Mouse (Mus musculus) liver, embryonic 14.5 days (tissue): ENCODE data around the gene Kcnt2. TPM values are rescaled to one million over a fixed set of nuclear protein-coding genes. Genes with fewer than 3 reads are reported as not detected.

Experiments
- ATAC-seq: fragments of 200-750 bp; cut with Nextera tagmentation; 2 replicates; pipeline ENCODE4 v1.8.0; 2017; ENCODE audit warnings: moderate number of reproducible peaks, mild to moderate bottlenecking, moderate library complexity; ENCODE audit not compliant: insufficient read depth
- DNase-seq, 3 experiments: peaks; one replicate each; pipeline ENCODE4 v3.0.0-alpha.2; 2012 to 2013; ENCODE audit warnings: low read depth in 3 of 3, low spot score in 3 of 3
- H3K27ac ChIP-seq: fragments of 300-500 bp; sonication (generic); 2 replicates; pipeline ENCODE4 v1.5.1; 2014; ENCODE audit warnings: moderate library complexity, mild to moderate bottlenecking, control low read depth, inconsistent platforms
- H3K27me3 ChIP-seq: fragments of 300-500 bp; sonication (generic); 2 replicates; pipeline ENCODE4 v1.6.1; 2014; ENCODE audit warnings: mild to moderate bottlenecking, low read length, moderate library complexity; ENCODE audit not compliant: control insufficient read depth, insufficient read depth
- H3K36me3 ChIP-seq: fragments of 300-500 bp; sonication (generic); replicated peaks from 2 replicates; pipeline ENCODE4 v1.6.1; 2014; ENCODE audit warnings: low read depth; ENCODE audit not compliant: control insufficient read depth, insufficient read depth
- H3K4me1 ChIP-seq, 2 experiments: fragments of 200-500 bp in 1 of 2; fragments of 300-500 bp in 1 of 2; sonication (generic) in 1 of 2; replicated peaks; 2 replicates each; pipeline ENCODE4 v1.6.1; 2012 to 2014; ENCODE audit warnings: antibody characterized with exemption in 1 of 2, inconsistent platforms in 1 of 2, low read length in 1 of 2; ENCODE audit not compliant: control insufficient read depth in 2 of 2, insufficient read depth in 2 of 2
- H3K4me2 ChIP-seq: fragments of 300-500 bp; sonication (generic); 2 replicates; pipeline ENCODE4 v1.6.1; 2014; ENCODE audit warnings: low read depth, mild to moderate bottlenecking, control low read depth, moderate library complexity
- H3K4me3 ChIP-seq, 2 experiments: fragments of 200-500 bp in 1 of 2; fragments of 300-500 bp in 1 of 2; sonication (generic) in 1 of 2; 2 replicates each; pipeline ENCODE4 v1.5.1; 2012 to 2014; ENCODE audit warnings: low read depth in 2 of 2, low read length in 2 of 2, mild to moderate bottlenecking in 2 of 2, control low read depth in 1 of 2, inconsistent platforms in 1 of 2, moderate library complexity in 1 of 2; ENCODE audit not compliant: insufficient read depth in 1 of 2
- H3K9ac ChIP-seq: fragments of 300-500 bp; sonication (generic); replicated peaks from 2 replicates; pipeline ENCODE4 v1.6.1; 2014; ENCODE audit warnings: mild to moderate bottlenecking, control low read depth, moderate library complexity
- H3K9me3 ChIP-seq: fragments of 300-500 bp; sonication (generic); 2 replicates; pipeline ENCODE4 v1.6.1; 2016; ENCODE audit warnings: low read length, mixed read lengths; ENCODE audit not compliant: control insufficient read depth
- CTCF ChIP-seq: IDR thresholded peaks from 2 replicates; pipeline ENCODE4 v1.5.1; 2016; ENCODE audit warnings: antibody characterized with exemption, low read depth, control low read depth
- EP300 ChIP-seq: IDR thresholded peaks from 2 replicates; pipeline ENCODE4 v1.6.1; 2016; ENCODE audit warnings: antibody characterized with exemption, low read depth
- WGBS: fragments of 180-500 bp; shearing (Covaris S2); extraction: QIAGEN DNeasy Blood & Tissue Kit; methylation state at CpG from one replicate; pipeline ENCODE4 v1.1.7; 2014; ENCODE audit not compliant: insufficient replicate concordance; 5-methylcytosine and 5-hydroxymethylcytosine counted together
- polyA plus RNA-seq, 2 experiments: library from polyadenylated mRNA; depleted of rRNA in 1 of 2; stranded (reverse) in 1 of 2; unstranded in 1 of 2; fragments of >200 nt; fragmentation: Nextera tagmentation in 1 of 2; extraction: Ambion mirVana in 1 of 2; gene quantifications; 2 replicates each; pipeline versions ENCODE4 v1.2.1 to v1.2.3; 2012 to 2014

Gene Kcnt2
- polyA plus RNA-seq, 2 experiments: 0.04 to 0.07 TPM

- Histone ChIP-seq H3K27me3 (no peaks in the 10 kb centered on the region), H3K9ac (no peak overlapping the region), H3K4me3 (no peak overlapping the region), H3K27ac (no peak overlapping the region), H3K4me2 (no peak overlapping the region), H3K9me3 (no peaks in the 10 kb centered on the region), H3K36me3 (no peaks in the 10 kb centered on the region), H3K4me1 (no peaks in the 10 kb centered on the region)
- TF ChIP-seq EP300: no peak
- ATAC-seq: no peak
- DNase-seq: no peak
- 48% methylated on average over 1 of the region's 1 CpGs for WGBS
Observed at GRCm38 (mm10) chr1:140432039-140432438, 186.1 kb downstream of the Kcnt2 start.

DNA sequence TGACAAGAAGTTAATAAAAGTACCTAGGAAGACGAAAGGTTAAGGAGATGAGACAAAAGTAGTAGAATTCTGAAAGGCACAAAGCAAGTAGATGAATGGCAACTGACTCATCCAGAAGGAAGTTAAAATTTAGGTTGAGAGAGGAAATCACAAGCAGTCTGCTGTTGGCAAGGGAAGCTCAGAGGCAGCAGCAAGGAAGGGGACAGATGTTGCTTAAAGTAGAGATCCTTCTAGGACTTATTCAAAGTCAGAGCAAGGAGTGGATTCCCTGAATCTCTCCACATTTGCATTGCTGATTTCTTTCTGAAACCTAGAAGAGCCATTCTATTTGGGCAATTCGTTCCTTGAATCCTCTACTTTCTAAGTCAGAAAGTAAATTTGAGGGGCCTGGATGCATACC is 188.8 kb downstream of the Kcnt2 start:
- no peak for ATAC-seq
- TF ChIP-seq CTCF: no peak
- TF ChIP-seq EP300: no peak
- Histone ChIP-seq H3K36me3 (no peaks in the 10 kb centered on the region), H3K9me3 (no peaks in the 10 kb centered on the region), H3K9ac (no peak overlapping the region), H3K27me3 (no peaks in the 10 kb centered on the region), H3K4me3 (no peak overlapping the region), H3K27ac (no peak overlapping the region), H3K4me1 (no peaks in the 10 kb centered on the region), H3K4me2 (no peak overlapping the region)
- 41% methylated on average over 2 of the region's 2 CpGs for WGBS
- DNase-seq: no peak

DNA sequence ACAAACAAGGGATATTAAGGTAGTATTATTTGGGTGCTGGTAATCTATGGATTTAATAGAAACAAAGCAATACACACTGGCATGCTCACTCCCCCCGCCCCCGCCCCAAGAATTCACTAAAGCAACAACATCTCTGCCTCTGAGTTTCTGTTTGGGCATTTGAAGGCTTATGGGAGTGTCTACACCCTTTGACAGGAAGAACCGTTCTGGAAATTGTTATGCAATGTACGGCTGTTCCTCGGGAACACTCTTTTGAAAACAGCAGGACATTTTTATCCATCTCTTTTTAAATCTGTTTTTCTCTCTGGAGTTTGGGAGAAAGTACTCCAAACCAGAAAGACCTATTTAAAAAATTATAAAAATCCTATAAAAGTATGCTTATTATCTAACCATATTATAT is 192.2 kb downstream of the Kcnt2 start:
- DNase-seq: no peak
- Histone ChIP-seq H3K36me3 (no peaks in the 10 kb centered on the region), H3K9ac (no peak overlapping the region), H3K27me3 (no peaks in the 10 kb centered on the region), H3K9me3 (no peaks in the 10 kb centered on the region), H3K4me1 (no peaks in the 10 kb centered on the region), H3K4me3 (no peak overlapping the region), H3K27ac (no peak overlapping the region), H3K4me2 (no peak overlapping the region)
- no peak for ATAC-seq
- no peak for TF ChIP-seq CTCF
- TF ChIP-seq EP300: no peak
- 62% methylated on average over 5 of the region's 5 CpGs for WGBS

DNA sequence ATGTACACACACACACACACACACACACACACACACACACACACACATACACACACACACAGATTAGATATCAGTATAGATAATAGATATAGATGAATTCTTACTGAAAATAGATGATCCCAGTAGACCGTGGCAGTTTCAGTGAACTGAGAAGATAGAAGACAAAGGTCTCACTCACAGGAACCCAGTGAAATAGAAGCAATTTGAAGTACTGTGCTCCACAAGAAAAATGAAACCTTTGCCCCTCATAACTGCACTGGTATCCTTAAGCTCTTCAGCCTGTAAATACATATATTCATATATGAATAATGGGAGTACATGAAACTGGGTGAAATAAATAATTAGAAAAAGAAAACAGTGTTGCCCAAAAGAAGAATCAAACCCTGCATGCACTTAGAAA is 197.9 kb downstream of the Kcnt2 start:
- H3K9me3 ChIP-seq: no peaks in the 10 kb centered on the region
- ATAC-seq (no peak), DNase-seq (no peak)
- WGBS: 63% methylated on average over 1 of the region's 1 CpGs
- no peak overlapping the region for H3K9ac ChIP-seq
- H3K4me1 ChIP-seq: no peaks in the 10 kb centered on the region
- H3K27me3 ChIP-seq: no peaks in the 10 kb centered on the region
- no peak overlapping the region for H3K4me2 ChIP-seq
- no peak overlapping the region for H3K4me3 ChIP-seq
- H3K27ac ChIP-seq: no peak overlapping the region
- H3K36me3 ChIP-seq: no peaks in the 10 kb centered on the region
- TF ChIP-seq EP300: no peak
- no peak for TF ChIP-seq CTCF

DNA sequence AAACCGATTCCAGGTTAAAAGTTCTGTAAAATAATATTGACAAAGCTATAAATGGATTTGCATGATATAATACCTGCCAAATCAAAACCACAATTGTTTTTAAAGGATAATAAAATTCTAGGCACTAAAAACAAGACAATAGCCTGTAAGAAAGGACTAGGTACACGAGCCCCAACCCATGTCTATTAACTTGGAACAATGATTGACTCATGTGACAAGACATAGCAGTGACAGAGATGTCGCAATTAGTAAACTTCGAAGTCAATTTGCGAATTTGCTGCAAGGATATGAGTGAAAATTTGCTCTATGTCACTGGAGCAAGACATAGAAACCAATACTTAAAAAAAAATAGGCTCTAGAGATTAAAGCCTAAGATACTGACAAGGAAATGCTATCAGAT is 198.4 kb downstream of the Kcnt2 start:
- WGBS: 54% methylated on average over 5 of the region's 5 CpGs
- no peaks in the 10 kb centered on the region for H3K27me3 ChIP-seq
- no peak overlapping the region for H3K9ac ChIP-seq
- ATAC-seq: no peak
- no peak for DNase-seq
- H3K9me3 ChIP-seq: no peaks in the 10 kb centered on the region
- H3K27ac ChIP-seq: no peak overlapping the region
- no peak overlapping the region for H3K4me2 ChIP-seq
- no peak overlapping the region for H3K4me3 ChIP-seq
- no peak for TF ChIP-seq CTCF
- TF ChIP-seq EP300: no peak
- H3K4me1 ChIP-seq: no peaks in the 10 kb centered on the region
- H3K36me3 ChIP-seq: no peaks in the 10 kb centered on the region

DNA sequence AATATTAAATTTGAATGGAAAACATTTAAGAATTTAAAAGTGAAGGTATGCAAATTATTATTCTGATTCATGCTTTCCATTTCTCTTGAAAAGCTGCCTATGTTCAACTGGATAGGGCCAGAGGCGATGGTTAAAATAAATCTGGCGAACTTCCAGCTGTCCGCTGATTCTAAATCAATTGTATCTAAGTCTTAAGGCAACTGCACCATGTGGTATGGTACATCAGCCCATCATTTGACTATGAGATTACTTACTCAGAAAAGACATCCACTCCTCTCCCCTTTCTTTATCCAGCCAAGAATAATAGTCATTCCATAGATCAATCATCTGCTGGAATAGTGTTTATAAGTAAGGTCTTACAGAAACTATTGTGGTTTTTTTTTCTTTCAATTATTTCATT is 205.5 kb downstream of the Kcnt2 start:
- H3K27ac ChIP-seq: no peak overlapping the region
- TF ChIP-seq CTCF: no peak
- no peak for TF ChIP-seq EP300
- H3K4me1 ChIP-seq: no peaks in the 10 kb centered on the region
- no peaks in the 10 kb centered on the region for H3K9me3 ChIP-seq
- ATAC-seq (no peak), DNase-seq (no peak)
- H3K27me3 ChIP-seq: no peaks in the 10 kb centered on the region
- 67% methylated on average over 3 of the region's 3 CpGs for WGBS
- H3K36me3 ChIP-seq: no peaks in the 10 kb centered on the region
- H3K4me3 ChIP-seq: no peak overlapping the region
- H3K4me2 ChIP-seq: no peak overlapping the region
- H3K9ac ChIP-seq: no peak overlapping the region
